ENCODE assay signal across 34 mouse cellular contexts in genomic region chr11:94253691-94254090, GRCm38 (mm10). TPM values are rescaled to one million over a fixed set of nuclear protein-coding genes. Genes with fewer than 3 reads are reported as not detected.
DNase-seq lines count a peak whose midpoint lies in the region; ATAC-seq and TF ChIP-seq lines count a peak whose summit lies in the region.
"Had no signal": no experiment of that assay in that cellular context is flagged by ENCODE, and none has a peak within 500 bp of the region (broad histone marks: within the 10 kb centered on the region; RNA-seq: fewer than 3 reads in every experiment).

No protein-coding gene starts in this region.

- 60% methylated on average over 10 of the region's 10 CpGs for WGBS in liver, embryonic 12.5 days (ENCODE audit: insufficient replicate concordance)
- WGBS in stomach, postnatal 0 days, result 84% methylated on average over 10 of the region's 10 CpGs

- peaks cover 24% of the 10 kb centered on the region; the same call in 1 of the 2 replicates for H3K27me3 ChIP-seq in liver, embryonic 12.5 days (replicated peaks)
- H3K27me3 ChIP-seq in stomach, postnatal 0 days (ENCODE audit: control insufficient read depth, insufficient read depth, low read length), result no peaks in the 10 kb centered on the region
- H3K27me3 ChIP-seq: heart, embryonic 12.5 days; hindbrain, embryonic 12.5 days; midbrain, embryonic 13.5 days; neural tube, embryonic 13.5 days had no signal

- intact Hi-C loops in left cerebral cortex, postnatal 14 days (cut with DNase I), result no loop called here

- H3K36me3 ChIP-seq in liver, embryonic 12.5 days, result no peaks in the 10 kb centered on the region
- no peaks in the 10 kb centered on the region for H3K36me3 ChIP-seq in stomach, postnatal 0 days (ENCODE audit: control insufficient read depth, insufficient read depth, low read length)
- H3K36me3 ChIP-seq: forebrain, embryonic 10.5 days; heart, embryonic 12.5 days; hindbrain, embryonic 12.5 days; limb, embryonic 10.5 days; midbrain, embryonic 13.5 days; neural tube, embryonic 13.5 days had no signal

- H3K4me1 ChIP-seq in liver, embryonic 12.5 days, result 0 out of 2 replicates have a peak, but pooled peaks cover 9% of the 10 kb centered on the region
- no peaks in the 10 kb centered on the region for H3K4me1 ChIP-seq in stomach, postnatal 0 days (replicated peaks; ENCODE audit: control insufficient read depth, insufficient read depth)
- H3K4me1 ChIP-seq: midbrain, embryonic 13.5 days; neural tube, embryonic 13.5 days had no signal

- H3K9ac ChIP-seq in liver, embryonic 12.5 days, result no peak overlapping the region
- no peak overlapping the region for H3K9ac ChIP-seq in stomach, postnatal 0 days (ENCODE audit: low read length)
- H3K9ac ChIP-seq: heart, embryonic 12.5 days; hindbrain, embryonic 12.5 days; liver, postnatal 0 days; midbrain, embryonic 13.5 days; neural tube, embryonic 13.5 days had no signal

- no peak for ATAC-seq in liver, embryonic 12.5 days
- ATAC-seq in granulocyte monocyte progenitor cell, adult 5-6 weeks (replicated peaks; ENCODE audit: poor library complexity, severe bottlenecking), result peak; percentile 25; the same call in 1 of the 2 replicates
- ATAC-seq in stomach, postnatal 0 days (ENCODE audit: low FRiP score, low TSS enrichment), result no peak
- no peak for ATAC-seq in cerebellum, adult (ENCODE audit: insufficient number of reproducible peaks, low FRiP score, low TSS enrichment)
- ATAC-seq: forebrain, embryonic 16.5 days; intestine, postnatal 0 days; liver, postnatal 0 days; lung, postnatal 0 days; midbrain, embryonic 13.5 days had no signal

- no peak overlapping the region for H3K27ac ChIP-seq in liver, embryonic 12.5 days
- no peak overlapping the region for H3K27ac ChIP-seq in stomach, postnatal 0 days (replicated peaks)
- H3K27ac ChIP-seq: forebrain, embryonic 10.5 days; hindbrain, embryonic 12.5 days; left cerebral cortex, adult 2 months; limb, embryonic 10.5 days; macrophage; midbrain, embryonic 13.5 days; neural tube, embryonic 13.5 days had no signal

- no peak for TF ChIP-seq CTCF in stomach, postnatal 0 days (IDR thresholded peaks at IDR 0.05; ENCODE audit: low read depth)

- DNase-seq in liver, result peak; percentile 19
- peak; percentile 87 for DNase-seq in NIH3T3 (ENCODE audit: low read depth)
- DNase-seq in naive thymus-derived CD4-positive, alpha-beta T cell, adult 2 months (ENCODE audit: low read depth), result peak; percentile 24
- no peak for DNase-seq in stomach, postnatal 0 days (ENCODE audit: low spot score)
- DNase-seq in left cerebral cortex, postnatal 14 days (ENCODE audit: low spot score in 2 of 2), result no peak
- DNase-seq: adrenal gland, postnatal 14 days; cerebellum, adult 11 months; cerebellum, postnatal 14 days; embryo, embryonic 11 days; gastrocnemius, postnatal 10 days; heart, adult 11 months; heart, postnatal 10 days; kidney, postnatal 4 days; layer of hippocampus, adult 9-11 months; liver, postnatal 0 days; retina, postnatal 1 day; right cerebral cortex, postnatal 25 days had no signal

- H3K4me3 ChIP-seq in liver, embryonic 12.5 days, result no peak overlapping the region
- H3K4me3 ChIP-seq in stomach, postnatal 0 days (ENCODE audit: low read depth, low read length), result no peak overlapping the region
- H3K4me3 ChIP-seq: forebrain, embryonic 10.5 days; heart, embryonic 12.5 days; hindbrain, embryonic 12.5 days; left cerebral cortex, adult 2 months; limb, embryonic 10.5 days; midbrain, embryonic 13.5 days; neural tube, embryonic 13.5 days had no signal

- no peak for TF ChIP-seq EP300 in stomach, postnatal 0 days (optimal IDR thresholded peaks at IDR 0.05)

- no peak overlapping the region for H3K4me2 ChIP-seq in liver, embryonic 12.5 days
- no peak overlapping the region for H3K4me2 ChIP-seq in stomach, postnatal 0 days (replicated peaks; ENCODE audit: low read depth)
- H3K4me2 ChIP-seq: heart, embryonic 12.5 days; hindbrain, embryonic 12.5 days; midbrain, embryonic 13.5 days; neural tube, embryonic 13.5 days had no signal

- no peaks in the 10 kb centered on the region for H3K9me3 ChIP-seq in liver, embryonic 12.5 days (replicated peaks)
- H3K9me3 ChIP-seq in stomach, postnatal 0 days (ENCODE audit: control insufficient read depth, low read length), result no peaks in the 10 kb centered on the region
- H3K9me3 ChIP-seq: forebrain, embryonic 10.5 days; hindbrain, embryonic 12.5 days; limb, embryonic 10.5 days; midbrain, embryonic 13.5 days; neural tube, embryonic 13.5 days had no signal

RNA-seq across cellular contexts. Expression of gene Wfikkn2, which starts 7.9 kb away (rescaled TPM):
- polyA plus RNA-seq in liver, embryonic 12.5 days (2016; fragmentation: Nextera tagmentation; extraction: Ambion mirVana), result 0.31 and 0.44 TPM in 2 replicates
- not detected in 2 replicates for total RNA-seq in granulocyte monocyte progenitor cell, adult 5-6 weeks (2014; fragmentation: Nextera tagmentation)
- total RNA-seq in granulocyte monocyte progenitor cell, adult 5-6 weeks (2017), result 0.09 TPM in 1 of 2 replicates, not detected in the other
- polyA plus RNA-seq in stomach, postnatal 0 days (2015; fragmentation: Nextera tagmentation; extraction: Ambion mirVana), result 1.4 and 1.9 TPM in 2 replicates
- 1 to 10 TPM; 1.4 to 1.8 TPM for total RNA-seq in left cerebral cortex, postnatal 14 days (2021)
- polyA plus RNA-seq: macrophage had no signal

RNA-seq across cellular contexts. Expression of gene Gm21885, which starts 28.0 kb away (rescaled TPM):
- polyA plus RNA-seq in liver, embryonic 12.5 days (2016; fragmentation: Nextera tagmentation; extraction: Ambion mirVana), result 0.29 TPM in 1 of 2 replicates, not detected in the other
- not detected in 2 replicates for total RNA-seq in granulocyte monocyte progenitor cell, adult 5-6 weeks (2014; fragmentation: Nextera tagmentation)
- total RNA-seq in granulocyte monocyte progenitor cell, adult 5-6 weeks (2017), result not detected in 2 replicates
- not detected in 2 replicates for polyA plus RNA-seq in stomach, postnatal 0 days (2015; fragmentation: Nextera tagmentation; extraction: Ambion mirVana)
- total RNA-seq in left cerebral cortex, postnatal 14 days (2021), result not detected
- total RNA-seq: adrenal gland, postnatal 14 days; gastrocnemius, postnatal 10 days; heart, postnatal 10 days; left cerebral cortex, adult 2 months; liver, adult 2 months had no signal
- polyA plus RNA-seq: forebrain, embryonic 10.5 days; heart, embryonic 12.5 days; kidney, embryonic 16.5 days; limb, embryonic 10.5 days; lung, postnatal 0 days; macrophage; midbrain, embryonic 13.5 days; spleen, adult 2 months had no signal

RNA-seq across cellular contexts. Expression of gene Tob1, which starts 42.4 kb away (rescaled TPM):
- polyA plus RNA-seq in liver, embryonic 12.5 days (2016; fragmentation: Nextera tagmentation; extraction: Ambion mirVana), result 13.6 and 13.8 TPM in 2 replicates
- total RNA-seq in granulocyte monocyte progenitor cell, adult 5-6 weeks (2014; fragmentation: Nextera tagmentation), result 2.9 and 4.5 TPM in 2 replicates
- total RNA-seq in granulocyte monocyte progenitor cell, adult 5-6 weeks (2017), result 1.1 and 4.9 TPM in 2 replicates
- 71.1 and 74.1 TPM in 2 replicates for polyA plus RNA-seq in stomach, postnatal 0 days (2015; fragmentation: Nextera tagmentation; extraction: Ambion mirVana)
- 10 to 100 TPM; 33.7 to 37.3 TPM for total RNA-seq in left cerebral cortex, postnatal 14 days (2021)

Comparison
In these comparisons a context has a peak if more than half of its experiments do, and no peak if none do; other contexts are left out.
1. DNase-seq: peak in liver (single experiment), NIH3T3 (single experiment) and naive thymus-derived CD4-positive, alpha-beta T cell, adult 2 months (single experiment); none in stomach, postnatal 0 days (single experiment) and left cerebral cortex, postnatal 14 days (0 of 2).
2. RNA of gene Tob1, which starts 42.4 kb away (total RNA-seq): 33.7 to 37.3 TPM in left cerebral cortex, postnatal 14 days; 1.1 to 4.9 TPM in granulocyte monocyte progenitor cell, adult 5-6 weeks; every median in the first group is over 4 times any median in the second.